Mouse (Mus musculus) left cerebral cortex, postnatal 25 days (tissue): ENCODE data around the gene Nle1. TPM values are rescaled to one million over a fixed set of nuclear protein-coding genes. Genes with fewer than 3 reads are reported as not detected.

ENCODE experiments used
- DNase-seq, 2 experiments: peaks; one replicate each; pipeline ENCODE4 v3.0.0; 2022; ENCODE audit warnings: low spot score in 2 of 2, mixed read lengths in 1 of 2
- intact Hi-C: fragments of 180-260 bp; cut with DNase I; formaldehyde crosslinking; loops from one replicate; pipeline ENCODE4 v1.15.1; 2025
- total RNA-seq, 2 experiments: library from RNA; stranded (reverse); gene quantifications; 2 replicates each; pipeline ENCODE4 v1.2.3; 2021

The Nle1 gene
- total RNA-seq, 2 experiments from 2014 or later: 32.3 to 32.8 TPM

DNA sequence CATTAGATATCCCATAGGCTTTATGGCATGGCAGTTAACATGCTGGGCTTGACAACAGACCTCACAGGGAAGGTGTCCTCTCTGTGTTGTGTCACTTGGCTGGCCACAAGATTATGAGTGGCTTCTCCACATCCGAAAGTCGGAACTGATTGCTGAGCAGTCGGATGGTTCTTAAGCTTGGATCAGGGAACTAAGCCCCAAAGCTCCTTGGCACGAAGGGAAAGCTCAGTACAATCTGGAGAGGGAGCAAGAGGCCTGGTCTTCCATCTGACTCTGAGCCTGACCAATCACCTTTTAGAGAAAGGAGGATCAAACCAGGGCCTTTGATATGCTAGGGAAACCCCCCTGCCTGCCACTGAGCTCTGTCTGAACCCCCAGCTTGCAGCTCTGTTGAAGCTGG lies 13.5 kb upstream of the Nle1 start:
- no peak for DNase-seq
- intact Hi-C loops: no loop called here

DNA sequence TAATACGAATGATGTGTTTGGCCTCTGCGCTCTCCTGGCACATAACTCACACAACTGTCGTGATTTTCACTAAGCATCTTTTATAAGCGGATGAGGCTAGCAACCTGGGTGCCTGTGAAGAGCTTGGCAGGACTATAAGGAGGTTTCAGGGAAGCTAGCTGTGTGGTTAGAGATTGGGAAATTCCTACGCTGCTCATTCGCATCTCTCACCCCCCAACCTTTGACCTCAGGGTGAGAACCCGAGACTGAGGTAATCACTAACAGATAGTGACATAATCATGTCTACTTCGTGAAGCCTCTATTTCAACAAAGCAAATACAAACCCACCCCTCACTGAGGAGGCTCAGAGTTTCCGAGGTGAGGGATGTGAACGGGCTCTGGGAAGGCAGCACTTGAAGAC lies 12.6 kb upstream of the Nle1 start:
- DNase-seq: no peak
- intact Hi-C loops: no loop called here

DNA sequence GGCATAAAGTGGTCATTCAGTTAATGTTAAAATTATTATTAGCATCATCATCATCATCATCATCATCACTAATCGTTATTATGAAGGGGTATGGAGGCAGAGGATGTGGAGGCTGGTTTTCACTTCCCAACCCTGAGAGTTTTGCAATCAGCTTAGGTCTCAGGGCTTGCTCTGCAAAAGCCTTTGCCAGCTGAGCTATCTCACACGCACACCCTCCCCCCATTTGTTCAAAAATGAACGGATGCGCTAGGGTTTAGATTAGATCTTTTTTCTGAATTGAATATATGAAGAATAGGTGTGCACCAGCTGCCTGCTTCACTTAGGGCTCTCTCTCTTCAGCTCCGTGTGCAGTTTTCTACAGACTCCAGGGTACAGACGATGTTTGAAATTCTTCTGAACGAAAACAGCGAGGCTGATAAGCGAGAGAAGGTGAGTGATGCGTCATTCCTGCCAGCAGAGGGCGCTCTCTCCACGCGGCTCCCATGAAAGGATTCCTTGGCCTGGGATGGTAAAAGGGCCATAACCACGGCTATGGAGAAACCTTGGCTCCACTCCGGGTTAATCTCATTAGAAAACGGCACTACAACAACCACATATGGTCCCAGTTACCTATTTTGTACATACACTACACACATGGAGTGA lies 6.6 kb upstream of the Nle1 start:
- intact Hi-C loops: loop anchor here (1.0 to 5.0 kb wide), 2 partner anchors 277 to 347 kb away; no protein-coding TSS in a partner anchor
- DNase-seq: peak; percentile 67 to 74

DNA sequence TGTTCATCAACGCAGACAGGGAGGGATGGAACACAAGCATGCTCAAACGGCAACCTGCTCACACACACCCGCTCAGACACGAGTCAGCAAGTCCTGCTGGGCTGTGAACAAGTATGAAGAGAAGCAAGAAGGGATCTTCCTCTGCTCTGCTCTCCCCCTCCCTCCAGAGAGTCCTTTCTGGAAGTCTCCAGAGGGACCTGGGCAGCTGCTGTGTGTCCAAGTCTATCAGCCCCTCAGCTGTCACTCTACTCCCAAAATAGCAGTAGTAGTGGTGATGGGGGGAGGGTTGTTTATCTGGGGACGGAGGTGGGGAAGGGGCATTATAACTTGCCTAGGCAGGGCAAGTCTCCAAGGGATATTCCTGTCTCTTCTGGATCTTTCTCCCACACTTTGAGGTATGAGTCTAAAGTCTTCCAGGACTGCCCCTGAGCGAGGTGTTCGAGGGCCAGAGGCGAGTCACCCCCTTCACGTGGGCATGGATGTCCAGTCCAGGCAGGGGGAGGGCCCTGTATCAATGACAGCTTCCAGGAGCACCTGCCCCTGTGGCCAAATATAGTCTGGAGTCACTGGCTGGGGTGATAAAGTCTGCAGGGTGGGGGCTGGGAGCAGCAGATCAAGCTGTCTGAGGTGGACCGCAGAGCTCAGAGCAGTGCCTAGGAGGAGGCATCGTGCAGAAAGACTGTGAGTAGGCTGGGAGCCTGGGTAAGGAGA lies 2.6 kb upstream of the Nle1 start:
- DNase-seq: no peak
- intact Hi-C loops: no loop called here

DNA sequence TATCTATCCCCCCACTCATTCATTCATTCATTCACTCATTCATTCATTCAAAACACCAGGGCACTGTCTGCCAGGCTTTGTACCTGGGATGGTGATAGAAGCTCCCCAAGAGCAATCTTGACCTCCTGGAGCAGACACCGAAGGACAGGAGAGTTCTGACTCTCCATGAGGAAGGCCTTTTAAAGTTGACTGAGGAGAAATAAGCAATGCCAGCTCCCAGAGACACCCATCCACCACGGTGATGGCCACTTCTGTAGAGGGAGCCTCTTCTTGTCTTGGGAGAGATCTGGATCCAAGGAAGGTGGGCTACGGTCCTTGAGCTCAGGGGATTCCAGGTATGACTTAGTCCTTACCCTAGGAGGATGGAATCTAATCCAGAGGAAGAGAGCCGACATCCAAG lies 2.0 kb upstream of the Nle1 start, which contains the start of gene Unc45b:
Unc45b (plus strand) TSS at position 301 of the 400 bp plus-strand sequence.
- DNase-seq: no peak
- intact Hi-C loops: no loop called here

DNA sequence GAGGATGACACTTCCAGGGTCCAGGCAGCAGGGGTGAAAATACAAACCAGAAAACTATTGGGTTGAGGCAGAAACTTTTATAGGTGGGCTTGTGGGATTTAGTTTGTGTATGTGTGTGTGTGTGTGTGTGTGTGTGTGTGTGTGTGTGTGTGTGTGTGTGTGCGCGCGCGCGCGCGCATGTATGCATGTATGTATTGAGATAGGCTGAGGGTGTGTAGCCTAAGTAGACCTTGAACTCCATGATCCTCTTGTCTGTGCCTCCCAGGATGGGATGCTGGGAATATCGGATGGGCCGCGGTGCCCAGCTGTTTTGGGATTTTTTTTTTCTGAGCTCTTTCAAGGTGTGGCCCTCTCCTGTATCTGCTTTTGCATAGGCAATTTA lies 388 bp upstream of the Nle1 start:
- DNase-seq: no peak
- intact Hi-C loops: loop anchor here (1.0 kb wide), 1 partner anchor 37 kb away; the partner anchor contains the start of gene Rffl

DNA sequence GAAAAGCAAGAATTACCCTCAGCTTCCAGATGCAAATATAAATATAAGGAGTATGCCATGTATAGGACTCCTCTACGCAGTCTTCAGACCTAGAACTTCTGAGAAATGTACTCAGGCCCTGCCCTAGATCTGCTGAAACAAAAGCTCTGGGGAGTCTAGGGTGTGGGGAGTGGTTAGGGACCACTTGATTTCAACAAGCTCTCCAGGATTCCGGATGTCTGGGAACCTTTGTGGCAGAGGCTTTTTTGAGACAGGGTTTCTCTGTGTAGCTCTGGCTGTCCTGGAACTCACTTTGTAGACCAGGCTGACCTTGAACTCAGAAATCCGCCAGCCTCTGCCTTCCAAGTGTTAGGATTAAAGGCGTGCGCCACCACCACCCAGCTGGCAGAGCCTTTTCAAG lies 2.4 kb downstream of the Nle1 start:
- intact Hi-C loops: no loop called here
- DNase-seq: no peak

DNA sequence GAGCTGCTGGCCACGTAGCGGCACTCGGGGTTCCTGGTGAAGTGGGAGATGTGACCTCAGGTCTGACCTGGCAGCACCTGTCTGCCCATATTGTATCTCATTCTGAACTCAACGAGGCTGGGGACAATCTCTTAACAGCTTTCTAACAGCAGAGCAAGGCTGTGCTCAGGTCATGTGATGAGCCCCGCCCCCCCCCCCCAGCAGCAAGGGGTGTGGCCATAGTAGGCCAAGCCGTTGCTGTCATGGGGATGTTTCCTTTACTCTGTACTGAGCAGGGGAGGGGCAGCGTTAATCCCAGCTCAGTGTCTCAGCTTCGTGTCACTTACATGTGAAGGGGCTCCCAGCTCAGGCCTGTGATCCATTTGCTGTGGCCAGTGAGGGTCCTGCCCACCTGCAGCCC lies 3.3 kb downstream of the Nle1 start:
- DNase-seq: no peak
- intact Hi-C loops: no loop called here

DNA sequence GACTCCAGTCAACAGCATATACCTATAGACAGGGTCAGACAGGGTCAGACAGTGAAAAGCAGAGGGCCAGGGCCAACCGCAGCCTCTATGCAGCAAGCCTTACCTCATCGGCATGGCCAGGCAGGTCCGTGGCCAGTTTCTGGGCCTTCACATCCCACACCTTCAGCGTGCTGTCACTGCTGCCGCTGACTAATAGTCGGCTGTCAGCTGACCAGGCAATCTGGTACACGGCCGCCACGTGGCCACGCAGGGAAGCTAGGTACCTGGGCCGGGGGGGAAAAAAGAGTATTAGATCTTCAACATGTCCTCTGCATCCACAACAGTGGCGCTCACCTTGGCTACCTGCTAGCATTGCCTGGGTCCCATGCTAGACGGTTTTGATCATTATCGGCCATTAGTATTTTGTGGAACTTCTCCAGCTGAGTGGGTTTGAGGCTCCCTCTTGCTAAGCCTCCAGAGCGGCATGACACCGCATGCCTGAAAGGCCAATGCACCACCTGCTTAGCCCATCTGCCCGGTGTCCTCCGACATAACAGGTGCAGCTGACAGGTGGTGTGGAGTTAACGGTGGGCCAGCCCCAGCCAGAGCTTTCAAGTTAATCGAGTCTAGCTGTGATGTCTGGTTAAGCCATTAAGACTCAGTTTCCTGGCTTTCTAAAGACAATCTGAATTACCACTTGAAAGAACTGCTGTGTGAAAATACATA lies 6.5 kb downstream of the Nle1 start:
- intact Hi-C loops: no loop called here
- DNase-seq: no peak

DNA sequence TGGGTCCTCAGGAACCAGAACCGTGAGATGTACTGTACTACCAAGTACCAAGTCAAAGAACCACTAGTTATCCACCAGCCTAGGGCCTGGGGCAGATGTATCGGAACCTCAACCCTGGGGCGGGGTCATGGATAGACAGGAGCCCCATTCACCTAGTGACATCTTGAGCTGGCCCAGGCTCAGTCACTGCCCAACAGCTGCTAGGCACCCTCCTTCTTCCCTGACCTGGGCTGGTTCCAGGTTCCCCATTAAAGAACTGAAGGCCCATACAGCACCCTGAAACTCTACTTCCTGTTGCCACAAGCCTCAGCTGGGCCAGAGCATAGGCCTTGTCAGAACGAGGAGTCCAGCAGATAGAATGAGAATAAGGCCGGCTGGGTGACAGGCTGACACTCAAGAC lies 8.5 kb downstream of the Nle1 start:
- DNase-seq: no peak
- intact Hi-C loops: no loop called here

DNA sequence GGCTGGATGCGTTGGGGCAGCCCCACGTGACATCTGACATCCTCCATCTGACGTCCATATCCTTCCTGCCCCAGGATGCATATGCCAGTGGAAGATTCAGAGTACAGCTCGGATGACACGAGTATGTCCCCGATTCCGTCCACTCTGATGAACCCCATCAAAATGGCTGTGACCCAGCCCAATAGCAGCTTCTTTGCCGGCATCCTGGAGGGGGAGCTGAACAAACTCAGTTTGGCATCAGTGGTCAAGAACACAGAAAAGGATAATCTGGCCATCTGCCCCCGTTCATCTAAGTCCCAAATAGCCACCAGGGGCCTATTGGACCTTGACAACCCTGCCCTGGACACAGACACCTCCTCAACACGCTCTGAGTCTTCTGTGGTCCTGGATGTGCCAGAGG lies 10.7 kb downstream of the Nle1 start:
- intact Hi-C loops: no loop called here
- no peak for DNase-seq

DNA sequence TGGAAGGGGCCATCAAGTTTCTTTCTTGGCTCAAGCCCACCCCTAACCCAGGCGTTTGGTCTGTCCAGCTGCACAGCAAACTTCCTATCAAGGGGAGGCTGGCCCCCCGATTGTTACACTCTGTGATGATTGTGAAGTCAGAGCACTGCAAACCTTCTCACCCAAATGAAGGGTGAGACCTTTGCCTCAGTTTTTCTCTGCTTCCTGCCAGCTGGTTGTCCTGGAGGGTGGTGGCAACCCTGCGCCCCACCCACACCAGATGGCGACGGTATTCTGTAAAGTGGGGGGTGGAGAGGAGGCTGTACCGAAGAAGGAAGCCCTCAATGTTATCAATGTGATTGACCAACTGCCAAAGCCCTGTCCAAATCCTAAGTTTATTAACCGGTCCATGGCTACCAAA lies 16.3 kb downstream of the Nle1 start, which contains the start of gene Fndc8:
Fndc8 (plus strand) TSS at position 189 of the 400 bp plus-strand sequence.
- no peak for DNase-seq
- intact Hi-C loops: loop anchor here (2.0 to 5.0 kb wide), 3 partner anchors 279 to 895 kb away; no protein-coding TSS in a partner anchor

DNA sequence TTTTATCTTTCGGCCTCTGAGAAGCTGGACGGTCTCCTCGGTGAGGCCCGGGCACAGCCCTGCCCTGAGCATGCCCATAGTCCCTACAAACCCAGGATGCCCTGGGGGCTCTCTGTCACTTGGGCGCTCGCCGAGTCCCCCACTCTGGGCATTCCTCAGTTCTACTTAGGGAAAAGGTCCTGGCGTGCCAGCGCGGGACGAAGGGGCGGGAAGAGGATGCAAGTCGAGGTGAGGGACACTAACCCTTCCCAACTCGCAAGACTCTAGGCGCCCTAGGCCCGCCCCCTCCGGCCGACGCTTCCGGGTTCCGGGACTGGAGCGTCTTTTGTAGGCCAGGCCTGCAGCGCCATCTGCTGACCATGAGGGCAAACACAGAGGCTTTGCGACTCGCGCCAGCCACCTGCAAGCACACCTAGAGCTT lies 17.9 kb downstream of the Nle1 start, which contains the start of gene Rad51d:
Rad51d (minus strand) TSS at position 273 of the 421 bp plus-strand sequence.
- intact Hi-C loops: loop anchor here (1.0 to 5.0 kb wide), 4 partner anchors 144 to 893 kb away; no protein-coding TSS in a partner anchor
- DNase-seq: peak; percentile 90 to 93

DNA sequence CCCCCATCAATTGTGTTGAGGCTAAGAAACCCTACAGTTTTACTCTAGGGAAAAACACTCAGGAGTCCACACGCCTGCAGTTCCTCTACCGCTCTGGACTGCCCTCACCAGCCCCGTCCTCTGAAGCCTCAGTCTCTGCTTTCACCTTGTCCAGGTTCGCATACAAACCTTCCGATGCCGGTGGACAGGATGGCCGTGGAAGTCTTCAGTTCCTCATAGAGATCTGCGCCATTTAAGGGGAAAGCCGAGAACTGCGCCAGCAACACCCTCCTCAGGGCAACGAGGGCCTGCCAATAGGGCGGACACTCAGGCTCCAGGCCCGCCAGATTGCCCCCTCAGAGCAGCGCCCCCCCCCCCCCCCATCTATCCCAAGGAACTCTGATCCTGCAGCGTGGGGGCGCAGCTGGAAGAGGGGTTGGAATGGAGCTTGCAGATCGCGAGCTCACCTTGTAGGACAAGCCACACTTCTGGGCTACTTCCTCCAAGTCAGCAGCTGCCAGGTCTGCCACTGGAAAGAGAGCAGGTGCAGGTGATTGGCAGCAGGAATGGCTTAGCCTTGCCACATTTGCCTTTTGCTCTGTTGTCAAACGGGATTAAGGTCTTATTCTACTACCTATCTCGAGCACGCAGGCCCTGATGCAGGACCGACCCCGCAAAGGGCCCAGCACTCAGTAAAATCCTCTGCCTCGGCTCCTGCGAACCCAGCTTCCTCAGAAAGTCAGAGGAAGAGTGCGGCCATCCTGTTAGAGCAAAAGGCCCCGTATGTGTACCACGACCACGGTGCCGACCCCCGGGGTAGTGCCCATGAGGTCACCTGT lies 18.5 kb downstream of the Nle1 start:
- no peak for DNase-seq
- intact Hi-C loops: loop anchor here (1.0 to 5.0 kb wide), 4 partner anchors 143 to 892 kb away; no protein-coding TSS in a partner anchor

DNA sequence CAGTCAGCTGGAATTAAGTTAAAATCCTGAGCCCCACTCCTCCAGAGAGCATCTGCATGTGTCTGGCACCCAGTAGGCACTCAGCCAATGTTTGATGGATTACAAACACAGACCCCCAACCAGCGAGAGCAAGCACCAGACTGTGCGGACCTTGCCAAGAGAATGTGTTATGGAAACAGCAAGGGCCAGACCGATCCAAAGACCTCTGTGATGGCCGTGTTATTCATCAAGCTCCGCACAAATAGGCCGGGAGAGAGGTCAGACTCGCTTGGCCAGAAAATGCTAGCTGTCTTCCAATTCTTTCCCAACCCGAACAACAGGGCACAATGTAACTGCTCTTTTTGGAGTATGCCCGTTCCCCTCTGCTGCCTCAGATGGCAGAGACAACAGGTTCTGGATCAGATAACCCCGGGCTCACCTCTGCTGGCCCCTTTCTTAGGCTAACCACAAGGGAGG lies 19.7 kb downstream of the Nle1 start:
- no peak for DNase-seq
- intact Hi-C loops: no loop called here

DNA sequence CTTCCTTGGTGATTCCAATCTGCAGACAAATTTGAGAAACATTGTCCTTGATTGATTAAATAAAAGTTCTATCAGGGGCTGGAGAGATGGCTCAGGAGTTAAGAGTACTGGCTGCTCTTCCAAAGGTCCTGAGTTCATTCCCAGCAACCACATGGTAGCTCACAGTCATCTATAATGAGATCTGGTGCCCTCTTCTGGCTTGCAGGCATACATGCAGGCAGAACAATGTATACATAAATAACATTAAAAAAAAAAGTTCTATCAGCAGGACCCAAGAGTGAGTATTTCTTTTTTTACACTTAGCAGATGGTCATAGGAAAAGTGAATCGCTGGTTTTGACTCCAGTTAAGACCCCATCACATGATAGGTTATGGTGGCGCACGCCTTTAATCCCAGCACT lies 21.7 kb downstream of the Nle1 start:
- no peak for DNase-seq
- intact Hi-C loops: no loop called here

DNA sequence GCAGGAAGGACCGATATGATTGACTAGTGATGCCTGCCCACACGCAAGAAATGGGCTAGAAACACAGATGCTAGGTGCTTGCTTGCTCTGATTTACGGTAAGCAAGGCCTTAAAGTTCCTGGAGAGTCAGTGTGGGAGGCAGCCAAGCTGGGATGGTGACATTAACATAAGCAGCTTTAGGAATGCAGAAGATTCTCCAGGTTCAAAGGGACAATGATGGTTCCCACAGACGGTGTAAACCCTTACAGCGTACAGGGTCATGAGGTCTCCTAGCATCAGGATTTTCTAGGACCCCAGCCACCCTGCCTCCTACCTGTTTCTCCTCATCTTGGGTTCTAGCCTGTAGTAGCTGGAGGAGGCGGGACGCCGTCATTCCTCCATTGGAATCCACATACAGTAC lies 25.0 kb downstream of the Nle1 start:
- DNase-seq: peak in 1 of 2 experiments; percentile 6
- intact Hi-C loops: no loop called here

DNA sequence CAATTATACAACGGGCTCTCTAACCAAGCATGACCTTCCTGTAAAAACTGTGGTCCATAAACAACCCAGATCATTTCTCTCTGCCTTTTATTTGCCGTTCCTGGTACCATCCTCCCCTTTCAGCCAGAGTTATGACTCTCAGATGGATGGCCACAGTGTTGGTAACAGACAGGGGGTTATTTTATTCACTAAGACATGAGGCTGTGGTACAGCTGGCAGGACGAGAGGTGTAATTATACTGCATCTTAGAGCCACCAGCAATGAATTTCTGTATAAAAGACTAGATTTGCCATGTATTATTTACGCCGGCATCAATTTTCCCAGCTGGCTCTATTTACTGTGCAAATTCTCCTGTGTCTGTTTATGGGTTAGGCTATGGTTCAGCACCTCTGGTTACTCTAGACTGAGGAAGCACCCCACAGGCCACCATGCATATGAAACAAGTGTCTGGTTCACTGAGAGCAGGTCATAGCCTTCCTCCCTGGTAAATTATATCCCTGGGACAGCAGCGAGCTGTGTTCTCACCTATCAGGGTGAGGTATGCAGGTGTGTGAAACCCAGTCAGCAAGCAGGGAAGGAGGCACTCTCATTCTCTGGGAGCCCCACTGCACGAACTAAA lies 30.4 kb downstream of the Nle1 start:
- intact Hi-C loops: no loop called here
- DNase-seq: no peak

DNA sequence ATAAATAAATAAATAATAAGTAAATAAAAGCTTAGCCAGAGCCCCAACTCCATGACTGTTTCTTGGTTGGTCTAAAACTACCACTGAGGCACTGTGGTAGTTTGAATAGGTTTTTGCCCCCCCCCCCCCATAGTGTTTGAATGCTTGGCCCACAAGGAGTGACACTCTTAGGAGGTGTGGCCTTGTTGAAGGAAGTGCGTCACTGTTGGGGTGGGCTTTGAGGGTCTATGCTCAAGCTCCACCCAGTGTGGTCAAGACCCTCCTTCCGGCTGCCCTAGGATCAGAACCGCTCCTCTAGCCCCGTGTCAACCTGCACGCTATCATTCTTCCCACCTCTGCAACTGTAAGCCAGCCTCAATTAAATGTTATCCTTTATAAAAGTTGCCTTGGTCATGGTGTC lies 32.6 kb downstream of the Nle1 start:
- no peak for DNase-seq
- intact Hi-C loops: no loop called here
